Mouse (Mus musculus): ENCODE data around the gene Evpl.

The Evpl gene

DNA sequence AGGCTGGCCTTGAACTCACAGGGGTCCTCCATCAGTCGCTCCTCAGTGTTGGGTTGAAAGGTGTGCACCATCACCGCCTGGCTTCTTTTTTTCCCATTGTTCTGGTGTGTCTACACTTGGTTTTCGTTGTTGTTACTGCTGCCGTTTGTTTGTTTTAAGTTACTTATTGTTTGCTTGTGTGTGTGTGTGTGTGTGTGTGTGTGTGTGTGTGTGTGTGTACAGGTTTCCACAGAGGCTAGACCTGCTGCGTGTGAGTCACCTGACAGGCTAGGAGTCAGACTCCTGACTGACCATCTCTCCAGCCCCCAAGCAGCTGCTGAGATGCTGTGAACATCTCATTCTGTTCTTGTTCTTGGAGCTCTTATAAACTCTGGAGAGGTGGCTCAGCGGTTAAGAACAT, 25.0 kb downstream of the Evpl start:
- DNase-seq: no peak

DNA sequence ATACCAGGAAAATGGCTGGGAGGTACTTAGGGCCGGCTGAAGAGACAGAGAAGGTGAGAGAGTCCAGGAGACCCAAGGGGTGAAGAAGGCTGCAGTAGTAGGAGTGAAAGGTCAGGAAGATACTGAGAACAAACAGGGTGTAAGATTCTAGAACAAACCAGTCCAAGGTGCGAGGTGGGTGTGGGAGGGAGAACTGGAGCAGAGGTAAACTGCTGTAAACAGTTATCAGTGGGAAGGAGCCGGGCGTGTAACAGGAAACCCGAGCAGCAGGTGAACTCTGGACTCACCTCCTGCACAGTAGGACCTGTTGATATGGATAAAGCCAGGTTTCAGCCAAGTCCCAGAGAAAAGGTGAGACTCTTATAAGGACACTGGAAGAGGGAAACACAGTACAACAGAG, 27.2 kb downstream of the Evpl start:
- DNase-seq: no peak

DNA sequence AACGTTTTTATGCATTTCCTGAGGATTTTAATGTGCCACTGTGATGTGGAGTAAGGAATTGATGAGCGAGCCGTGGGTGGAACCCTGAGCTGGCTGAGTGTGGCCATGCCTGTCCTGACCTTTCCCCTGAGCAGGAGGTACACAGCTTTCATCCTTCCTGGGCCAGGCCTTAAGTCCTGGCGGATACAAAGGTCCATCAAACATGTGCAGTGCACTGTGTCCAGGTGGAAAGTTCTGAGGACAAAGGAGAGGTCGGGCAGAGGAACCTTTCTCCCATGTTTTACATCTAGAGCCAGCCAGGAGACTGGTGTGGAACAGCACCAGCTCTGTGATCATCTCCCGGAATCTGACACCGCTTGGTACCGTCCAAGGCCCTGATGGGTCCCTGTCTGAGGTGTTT, 28.6 kb downstream of the Evpl start:
- no peak for DNase-seq

DNA sequence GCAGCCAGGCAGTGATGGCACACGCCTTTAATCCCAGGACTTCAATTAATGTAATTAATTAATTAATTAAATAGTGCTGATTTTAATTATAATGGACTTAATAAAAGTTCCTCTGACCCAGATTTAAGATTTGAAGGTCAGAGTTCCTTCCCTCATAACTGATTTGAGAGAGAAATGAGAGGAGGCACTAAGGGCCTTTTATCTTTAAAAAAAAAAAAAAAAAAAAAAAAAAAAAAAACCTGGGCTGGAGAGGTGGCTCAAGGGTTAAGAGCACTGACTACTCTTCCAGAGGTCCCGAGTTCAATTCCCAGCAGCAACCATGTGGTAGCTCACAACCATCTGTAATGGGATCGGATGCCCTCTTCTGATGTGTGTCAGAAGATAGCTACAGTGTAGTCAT, 29.2 kb downstream of the Evpl start:
- DNase-seq: no peak

DNA sequence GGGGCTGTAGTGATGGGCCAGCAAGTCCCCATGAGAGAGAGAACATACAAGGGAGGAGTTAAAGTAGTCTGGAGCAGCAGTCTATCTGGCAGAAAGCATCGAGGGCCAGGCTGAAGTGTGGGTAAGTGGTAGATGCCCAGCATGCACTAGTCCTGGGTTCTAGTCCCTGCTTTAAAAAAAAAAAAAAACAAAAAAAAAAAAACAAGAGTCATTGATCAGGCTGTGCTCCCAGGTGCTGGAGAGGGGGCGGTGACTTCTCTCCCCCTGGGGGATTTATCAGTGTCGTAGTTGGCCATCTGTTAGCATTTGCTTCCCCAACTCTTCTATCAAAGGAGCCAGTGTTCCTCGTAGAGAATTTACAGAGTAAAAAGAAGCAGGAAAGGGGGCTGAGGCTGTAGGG, 31.2 kb downstream of the Evpl start:
- no peak for DNase-seq

DNA sequence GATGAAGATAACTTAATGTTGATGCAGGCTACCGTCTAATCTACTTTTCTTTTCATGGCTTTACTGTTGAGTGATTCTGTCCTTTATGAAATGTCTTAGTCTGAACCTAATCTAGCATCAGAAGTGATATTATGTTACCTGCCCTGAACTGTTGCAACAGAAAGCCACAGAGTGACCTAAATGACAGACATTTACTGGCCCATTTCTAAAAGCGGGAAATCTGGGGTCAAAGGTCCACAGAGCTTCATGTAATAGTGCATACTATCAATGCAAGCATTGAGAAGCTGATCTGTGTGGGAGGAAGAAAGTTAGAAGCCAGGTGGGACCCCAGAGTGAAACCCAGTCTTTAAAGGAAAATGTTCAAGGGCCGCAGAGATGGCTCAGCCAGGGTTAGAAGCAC, 34.7 kb downstream of the Evpl start:
- DNase-seq: no peak

DNA sequence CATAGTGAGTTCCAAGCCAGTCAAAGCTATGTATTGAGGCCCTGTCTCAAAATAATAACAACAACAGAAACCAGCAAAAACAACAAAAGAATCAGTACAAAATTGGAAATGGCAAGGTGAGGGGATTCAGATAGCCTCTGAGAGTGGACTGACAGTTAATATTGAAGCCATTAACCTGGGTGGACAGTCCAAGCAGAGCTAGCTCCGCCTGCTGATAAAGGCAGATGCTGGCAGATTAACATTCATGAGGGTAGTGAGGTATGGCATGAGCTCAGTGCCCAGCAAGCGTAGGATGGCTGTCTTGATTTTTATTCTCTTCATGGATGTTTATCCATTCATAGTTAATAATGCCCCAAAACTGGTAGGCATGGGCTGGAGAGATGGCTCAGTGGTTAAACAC, 36.7 kb downstream of the Evpl start:
- no peak for DNase-seq

DNA sequence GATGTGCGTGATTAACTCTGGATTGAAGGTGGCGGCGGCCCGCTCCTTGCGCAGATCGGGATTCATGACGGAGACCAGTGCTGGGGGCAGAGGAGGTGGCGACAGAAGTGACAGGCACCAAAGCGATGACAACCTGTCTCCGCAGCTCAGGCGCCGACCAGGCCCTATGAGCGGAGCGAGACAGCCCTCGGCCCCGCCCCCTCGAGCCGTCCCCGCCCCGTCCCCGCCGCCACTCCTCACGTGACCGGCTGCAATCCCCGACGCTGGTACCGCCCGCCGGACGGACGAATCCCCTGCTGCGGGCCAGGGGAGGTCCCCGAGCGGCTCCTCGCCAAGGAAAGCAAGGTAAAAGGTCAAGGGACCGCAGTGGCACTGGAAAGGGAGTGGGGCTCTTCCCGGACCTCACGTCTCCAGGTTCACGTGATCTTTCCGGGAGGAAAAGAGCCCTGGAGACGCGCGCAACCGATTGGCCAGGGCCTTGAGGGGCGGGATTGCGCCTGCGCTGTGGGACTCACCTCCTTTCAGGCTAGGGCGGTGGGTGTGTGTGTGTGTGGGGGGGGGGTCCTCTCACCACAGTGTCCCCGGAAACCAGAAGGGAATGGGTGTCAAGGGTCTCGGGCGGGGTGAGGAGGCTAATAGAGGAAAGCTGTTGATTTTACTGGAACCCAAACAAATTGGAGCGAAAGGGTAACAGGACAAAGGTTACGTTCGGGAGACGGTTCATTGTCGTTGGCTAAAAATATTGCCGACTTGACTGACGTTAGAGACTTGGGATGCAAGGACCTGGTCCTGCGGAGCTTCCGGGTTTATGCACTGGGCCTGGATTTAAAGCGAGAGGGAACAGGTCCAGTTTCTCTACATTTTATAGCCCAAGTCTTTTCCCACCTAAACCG, 39.0 kb downstream of the Evpl start, which contains the start of the genes Ten1 and Acox1:
TSS of gene Ten1 (plus strand) at position 217 of the 893 bp plus-strand sequence.
TSS of gene Acox1 (minus strand) at position 407 of the 893 bp plus-strand sequence.
- peak; percentile 94 for DNase-seq

DNA sequence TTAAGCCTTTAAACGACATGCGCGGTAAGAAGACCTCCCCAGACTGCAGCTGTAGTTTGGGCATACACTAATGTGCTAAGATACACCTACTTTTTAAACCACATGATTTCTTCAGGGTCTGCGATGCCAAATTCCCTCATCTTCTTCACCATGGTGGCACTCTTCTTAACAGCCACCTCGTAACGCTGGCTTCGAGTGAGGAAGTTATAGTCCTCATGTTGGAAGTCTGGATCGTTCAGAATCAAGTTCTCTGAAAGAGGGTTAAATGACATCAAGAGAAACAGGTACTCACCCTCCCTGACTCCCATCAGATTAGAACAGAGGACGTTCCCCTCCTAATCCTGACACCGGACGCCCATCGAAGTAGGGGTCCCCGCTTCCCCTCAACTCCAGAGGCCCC, 39.7 kb downstream of the Evpl start:
- no peak for DNase-seq

DNA sequence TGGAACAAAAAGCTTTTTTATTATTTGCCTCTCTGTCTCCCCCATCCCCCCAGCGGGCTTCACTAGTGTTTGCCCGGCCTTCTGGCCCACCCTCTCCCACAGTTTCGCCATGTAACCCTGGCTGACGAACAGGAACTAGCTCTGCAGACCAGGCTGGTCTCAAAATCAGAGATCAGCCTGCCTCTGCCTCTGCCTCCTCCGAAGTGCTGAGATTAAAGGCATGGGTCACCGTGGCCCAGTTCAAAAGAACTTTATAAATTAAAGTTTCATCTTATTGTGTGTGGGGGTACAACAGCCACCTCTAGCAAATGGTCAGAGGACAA, 40.3 kb downstream of the Evpl start:
- no peak for DNase-seq

DNA sequence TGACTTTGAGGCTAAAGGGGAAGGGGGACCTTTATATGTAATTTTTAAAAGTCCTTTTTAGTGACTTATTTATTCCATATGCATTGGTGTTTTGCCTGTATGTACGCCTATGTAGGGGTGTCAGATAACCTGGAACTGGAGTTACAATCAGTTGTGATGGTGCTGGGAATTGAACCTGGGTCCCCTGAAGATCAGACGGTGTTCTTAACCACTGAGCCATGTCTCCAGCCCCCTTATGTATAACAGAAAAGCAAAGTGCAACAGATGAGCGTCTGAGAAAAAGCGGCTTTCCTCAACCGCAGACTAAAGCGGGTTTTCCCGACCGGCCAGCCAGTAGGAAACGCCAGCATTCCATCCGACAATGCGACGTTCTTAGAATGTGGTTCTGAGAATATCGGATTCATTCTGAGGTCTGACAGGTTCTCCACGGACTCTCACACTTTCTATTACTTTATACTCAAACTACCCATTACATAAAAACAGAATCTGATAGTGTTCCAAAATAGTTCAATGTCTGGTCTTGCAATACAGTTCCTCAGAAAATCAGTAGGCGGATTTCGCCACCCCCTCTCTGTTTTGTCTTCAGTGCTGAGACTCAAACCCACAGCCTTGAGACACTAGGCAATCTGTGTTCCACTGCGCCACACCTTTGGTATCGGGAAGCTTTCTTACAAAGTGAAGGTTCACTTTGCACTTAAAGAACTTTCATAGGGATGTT, 40.9 kb downstream of the Evpl start:
- DNase-seq: no peak

DNA sequence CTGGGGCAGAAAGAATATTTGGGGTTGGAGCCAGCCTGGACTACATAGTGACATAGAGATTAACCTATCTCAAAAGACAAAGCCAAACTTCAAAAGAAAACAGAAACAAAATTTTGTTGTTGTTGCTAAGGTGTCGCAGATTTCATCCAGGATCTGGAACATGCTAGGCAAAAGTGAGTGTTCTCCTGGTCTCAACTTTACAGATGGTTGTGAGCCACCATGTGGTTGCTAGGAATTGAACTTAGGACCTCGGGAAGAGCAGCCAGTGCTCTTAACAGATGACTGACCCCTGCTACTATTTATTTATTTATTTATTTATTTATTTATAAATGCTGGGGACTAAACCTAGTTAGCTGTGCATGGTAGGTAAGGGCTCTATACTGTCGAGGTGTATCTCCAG, 41.5 kb downstream of the Evpl start:
- no peak for DNase-seq

DNA sequence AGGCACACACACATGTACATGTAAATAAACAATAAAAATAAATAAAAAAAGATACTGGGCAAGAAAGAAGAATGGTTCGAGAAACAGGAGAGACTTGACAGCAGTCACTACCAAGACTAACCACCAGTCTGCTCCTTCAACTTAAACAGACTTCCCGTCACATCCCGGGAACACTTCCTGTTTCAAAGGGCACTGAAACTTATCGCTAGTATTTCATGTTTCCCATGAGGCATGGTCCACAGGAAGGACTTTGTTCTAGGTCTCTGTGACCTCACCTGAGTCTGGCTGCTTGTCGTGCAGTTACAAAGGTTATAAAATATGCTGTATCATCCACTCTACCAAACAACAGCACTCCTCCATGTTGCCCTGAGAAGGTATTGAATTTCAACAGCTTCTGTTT, 42.6 kb downstream of the Evpl start:
- DNase-seq: no peak

DNA sequence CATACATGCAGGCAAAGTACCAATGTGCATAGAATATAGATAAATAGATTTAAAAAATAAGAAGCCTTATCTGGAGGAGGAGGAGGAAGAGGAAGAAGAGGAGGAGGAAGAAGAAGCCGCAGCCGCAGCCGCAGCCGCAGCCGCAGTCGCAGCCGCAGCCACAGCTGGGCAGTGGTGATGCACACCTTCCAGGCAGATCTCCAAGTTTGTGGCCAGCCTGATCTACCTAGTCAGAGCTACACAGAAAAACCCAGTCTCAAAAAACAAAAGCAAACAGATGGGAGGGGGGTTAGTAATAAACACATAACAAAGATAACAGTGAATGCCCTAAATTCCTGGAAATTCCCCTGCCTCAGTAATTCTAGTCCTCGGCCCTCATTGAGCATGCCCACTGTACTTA, 43.3 kb downstream of the Evpl start:
- DNase-seq: no peak

DNA sequence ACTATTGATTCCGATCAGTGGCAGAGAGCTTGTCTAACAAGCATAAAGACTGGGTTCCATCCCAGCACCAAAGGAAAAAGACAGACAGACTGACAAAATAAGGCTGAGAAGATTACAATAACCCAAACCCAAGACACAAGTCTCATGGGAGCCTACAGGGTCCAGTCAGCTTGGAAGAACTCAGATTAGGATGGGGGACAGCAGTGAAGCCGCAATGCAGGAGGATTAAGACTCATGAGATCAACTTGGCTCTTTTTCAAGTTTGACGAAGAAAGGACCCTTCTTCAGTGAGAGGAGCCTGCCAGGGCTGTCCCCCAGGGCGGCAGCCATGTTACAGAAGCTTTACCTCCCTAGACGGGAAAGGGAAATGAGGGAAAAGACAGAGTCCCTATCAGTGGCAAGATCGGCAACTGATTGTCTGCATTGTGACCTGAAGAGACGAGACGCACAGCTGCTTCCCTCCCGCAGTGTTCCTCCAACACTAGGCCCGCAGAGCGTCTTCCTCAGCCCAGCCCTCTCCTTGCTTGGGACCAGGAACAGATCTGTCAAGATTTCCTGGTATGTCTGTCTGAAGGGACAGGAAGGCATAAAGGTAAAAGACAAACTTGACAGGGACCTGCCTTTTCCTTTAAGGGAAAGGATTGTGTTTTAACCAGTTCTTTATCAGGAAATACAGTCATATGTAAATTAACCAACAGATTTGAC, 50.5 kb downstream of the Evpl start:
- DNase-seq: no peak

DNA sequence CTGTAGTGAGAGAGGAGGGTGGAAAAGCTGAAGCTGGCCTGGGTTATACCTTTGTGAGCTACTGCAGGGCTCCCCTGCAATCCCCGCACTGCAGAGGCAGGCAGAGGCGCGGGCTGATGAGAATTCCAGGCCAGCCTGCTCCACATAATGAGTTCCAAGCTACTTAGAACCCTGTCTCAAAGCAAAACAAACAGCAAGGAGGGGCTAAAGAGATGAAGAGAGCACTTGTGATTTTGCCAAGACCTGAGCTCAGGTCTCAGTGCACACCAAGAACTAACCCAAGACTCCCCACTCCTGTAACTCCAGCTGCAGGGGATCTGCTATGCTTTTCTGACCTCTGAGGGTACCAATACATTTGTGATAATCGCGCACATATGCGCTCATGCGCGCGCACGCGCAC, 51.5 kb downstream of the Evpl start:
- DNase-seq: no peak

DNA sequence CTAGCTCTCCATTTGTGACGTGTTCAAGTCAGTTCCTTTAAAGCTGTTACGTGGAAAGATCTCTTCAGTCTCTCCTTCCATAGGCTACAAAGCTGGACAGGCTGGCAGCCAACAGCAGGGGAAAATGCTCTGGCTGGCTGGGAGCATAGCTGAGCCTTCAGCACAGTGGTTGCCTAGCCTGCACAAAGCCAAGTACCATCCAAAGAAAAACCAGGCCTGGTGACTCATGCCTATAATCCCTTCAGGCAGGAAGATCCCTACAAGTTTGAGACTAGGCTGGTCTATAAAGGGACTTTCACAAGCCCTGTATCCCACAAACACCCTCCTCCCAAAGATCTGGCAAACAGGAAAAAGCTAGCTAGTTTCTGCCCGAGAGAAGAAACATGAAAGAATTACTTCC, 52.0 kb downstream of the Evpl start:
- DNase-seq: no peak

DNA sequence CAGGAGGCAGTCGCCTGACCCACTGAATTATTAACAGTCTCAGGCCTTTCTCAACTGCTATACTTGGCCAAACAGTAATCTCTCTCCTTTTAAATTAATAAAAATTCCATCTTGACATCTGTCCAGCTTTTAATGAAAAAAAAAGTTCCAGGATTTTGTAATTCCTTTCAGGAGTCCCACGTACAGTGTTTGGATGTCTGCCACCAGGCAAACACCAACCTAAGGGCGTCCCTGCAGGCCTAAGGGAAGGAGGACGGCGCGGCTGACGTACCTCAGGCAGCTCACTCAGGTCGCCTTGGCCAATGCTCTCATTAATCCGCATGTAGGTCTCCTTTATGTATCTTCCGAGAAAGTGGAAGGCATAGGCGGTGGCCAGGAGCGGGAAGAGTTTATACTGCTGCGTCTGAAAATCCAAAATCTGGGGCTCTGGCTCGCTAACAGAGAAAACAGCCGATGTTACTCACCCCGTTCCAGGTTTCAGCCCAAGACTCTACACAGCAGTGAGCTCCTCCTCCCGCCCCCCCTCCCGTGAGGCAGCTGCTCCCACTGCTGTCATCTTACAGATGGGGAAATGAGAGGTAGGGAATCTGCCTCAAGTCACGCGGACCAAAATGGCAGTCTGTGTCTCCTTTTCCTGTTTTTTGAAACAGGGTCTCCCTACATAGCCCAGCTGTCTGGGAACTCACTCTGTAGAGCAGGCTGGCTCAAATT, 59.3 kb downstream of the Evpl start:
- no peak for DNase-seq

DNA sequence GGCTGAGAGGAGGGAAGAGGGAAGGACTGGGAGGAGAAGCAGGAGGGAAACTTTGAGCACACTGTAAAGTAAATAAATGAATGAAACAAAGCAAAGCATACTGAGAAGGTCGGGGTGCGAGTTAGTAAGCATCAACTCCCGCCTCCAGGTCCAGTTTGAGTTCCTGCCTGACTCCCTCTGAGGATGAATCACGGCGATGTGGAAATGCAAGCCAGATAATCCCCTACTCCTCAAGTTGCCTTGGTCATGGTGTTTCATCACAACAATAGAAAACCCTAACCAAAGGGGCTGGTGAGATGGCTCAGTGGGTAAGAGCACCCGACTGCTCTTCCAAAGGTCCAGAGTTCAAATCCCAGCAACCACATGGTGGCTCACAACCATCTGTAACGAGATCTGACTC, 61.9 kb downstream of the Evpl start:
- DNase-seq: no peak

DNA sequence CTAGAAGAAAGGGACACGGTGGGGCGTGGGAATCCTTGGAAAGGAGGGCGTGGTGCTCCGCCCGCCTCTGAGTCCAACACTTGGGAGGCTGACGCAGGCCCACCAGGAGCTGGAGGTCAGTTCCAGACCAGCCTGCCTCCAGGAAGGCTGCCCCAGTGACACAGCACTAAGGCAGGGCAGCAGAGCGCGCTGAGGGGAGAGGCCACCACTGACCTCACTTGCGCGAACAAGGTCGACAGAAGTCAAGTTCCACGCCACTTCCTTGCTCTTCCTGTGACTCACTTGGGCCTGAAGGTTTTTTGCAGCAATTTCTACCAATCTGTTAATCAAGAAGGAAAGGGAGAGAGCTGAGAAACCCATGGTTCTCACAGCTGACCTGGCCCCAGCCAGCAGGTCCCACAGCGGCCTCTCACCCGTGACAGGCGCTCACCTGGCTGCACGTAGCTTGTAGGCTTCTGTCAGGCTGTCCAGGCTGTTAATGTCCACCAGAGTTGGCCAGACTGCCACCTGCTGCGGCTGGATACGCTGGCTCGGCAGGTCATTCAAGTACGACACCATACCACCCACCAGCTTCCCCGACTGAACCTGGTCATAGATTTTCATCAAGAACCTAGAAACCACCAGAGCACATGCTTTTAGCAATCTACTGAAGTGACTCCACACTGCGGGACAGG, 63.0 kb downstream of the Evpl start:
- DNase-seq: no peak

DNA sequence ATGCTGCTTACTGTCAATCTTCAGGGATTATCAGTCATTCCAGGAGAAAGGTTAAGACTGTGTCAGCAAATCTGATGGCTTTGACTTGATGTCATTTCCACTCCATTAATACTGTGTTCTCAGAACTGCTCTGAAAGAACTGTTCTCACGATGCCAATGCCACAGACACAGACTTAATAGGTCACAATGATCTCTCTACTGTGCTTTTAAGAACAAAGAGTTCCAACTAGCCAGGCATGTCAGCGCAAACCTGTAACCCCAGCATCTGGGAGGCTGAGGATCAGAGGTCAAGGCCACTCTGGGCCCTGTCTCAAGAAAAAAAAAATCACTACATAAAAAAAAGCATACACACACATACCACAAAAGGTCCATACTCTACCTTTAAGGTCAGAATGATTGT, 65.9 kb downstream of the Evpl start:
- DNase-seq: no peak

Data from right cerebral cortex, postnatal 14 days (tissue).